ENCODE assay signal across 21 mouse cellular contexts in the genomic region with DNA sequence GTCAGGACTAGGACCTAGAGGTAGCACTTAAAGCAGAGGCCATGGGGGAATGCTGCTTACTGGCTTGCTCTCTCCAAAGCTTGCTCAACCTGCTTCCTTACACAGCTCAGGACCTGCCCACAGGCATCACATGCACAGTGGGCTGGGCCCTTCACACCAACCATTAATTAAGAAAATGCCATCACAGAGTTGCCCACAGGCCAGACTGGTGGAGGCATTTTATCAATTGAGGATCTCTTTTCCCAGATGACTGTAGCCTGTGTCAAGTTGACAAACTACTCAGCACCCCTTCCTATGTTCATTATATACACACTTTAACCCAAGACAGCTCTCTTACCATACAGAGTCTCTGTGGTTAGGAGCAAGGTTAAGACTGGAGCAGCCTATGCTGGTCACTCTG. TPM values are rescaled to one million over a fixed set of nuclear protein-coding genes. Genes with fewer than 3 reads are reported as not detected.
DNase-seq lines count a peak whose midpoint lies in the region; ATAC-seq and TF ChIP-seq lines count a peak whose summit lies in the region.
"Had no signal": no experiment of that assay in that cellular context is flagged by ENCODE, and none has a peak within 500 bp of the region (broad histone marks: within the 10 kb centered on the region; RNA-seq: fewer than 3 reads in every experiment).

No protein-coding gene starts in this region.

- TF ChIP-seq POLR2A in bone marrow macrophage, adult 2 months (IDR thresholded peaks at IDR 0.05; ENCODE audit: borderline replicate concordance, low read depth, low read length), result no peak

- H3K4me2 ChIP-seq in embryonic facial prominence, embryonic 15.5 days (replicated peaks), result no peak overlapping the region
- H3K4me2 ChIP-seq: embryonic facial prominence, embryonic 12.5 days; forebrain, embryonic 13.5 days; heart, embryonic 11.5 days; heart, embryonic 15.5 days; hindbrain, embryonic 14.5 days; intestine, embryonic 15.5 days had no signal

- H3K9ac ChIP-seq in embryonic facial prominence, embryonic 15.5 days, result no peak overlapping the region
- H3K9ac ChIP-seq: embryonic facial prominence, embryonic 12.5 days; forebrain, embryonic 13.5 days; heart, embryonic 15.5 days; hindbrain, embryonic 14.5 days; intestine, embryonic 15.5 days had no signal

- peak overlapping the region; percentile 89 for H3K27ac ChIP-seq in bone marrow macrophage, adult 2 months (ENCODE audit: insufficient read depth, low read depth, low read length)
- 0 out of 2 replicates have a peak overlapping the region, but pooled peaks have one; percentile 63 for H3K27ac ChIP-seq in embryonic facial prominence, embryonic 15.5 days (replicated peaks)
- H3K27ac ChIP-seq: forebrain, embryonic 13.5 days; heart, embryonic 15.5 days; hindbrain, embryonic 10.5 days; hindbrain, embryonic 14.5 days; intestine, embryonic 15.5 days had no signal

- no peaks in the 10 kb centered on the region for H3K27me3 ChIP-seq in embryonic facial prominence, embryonic 15.5 days
- H3K27me3 ChIP-seq: embryonic facial prominence, embryonic 12.5 days; forebrain, embryonic 13.5 days; heart, embryonic 15.5 days; intestine, embryonic 15.5 days had no signal

- intact Hi-C loops in heart, postnatal 10 days (cut with DNase I), result no loop called here

- no peak for TF ChIP-seq CTCF in bone marrow macrophage, adult 2 months (IDR thresholded peaks at IDR 0.05; ENCODE audit: low read depth, low read length)

- DNase-seq in heart, adult 11 months, result peak; percentile 54
- no peak for DNase-seq in heart, postnatal 10 days
- DNase-seq in cerebellum, adult 11-12 months, result no peak
- DNase-seq: adrenal gland, postnatal 14 days; cerebellum, adult 8-10 months; cerebellum, postnatal 14 days; embryo, embryonic 11 days; gastrocnemius, adult 2 months; gastrocnemius, postnatal 25 days had no signal

- H3K4me3 ChIP-seq in bone marrow macrophage, adult 2 months (ENCODE audit: insufficient read depth, low read length), result no peak overlapping the region
- no peak overlapping the region for H3K4me3 ChIP-seq in embryonic facial prominence, embryonic 15.5 days (replicated peaks)
- H3K4me3 ChIP-seq: embryonic facial prominence, embryonic 12.5 days; forebrain, embryonic 13.5 days; gastrocnemius, adult 2 months; heart, embryonic 15.5 days; hindbrain, embryonic 10.5 days; intestine, embryonic 15.5 days had no signal

- H3K4me1 ChIP-seq in bone marrow macrophage, adult 2 months (ENCODE audit: control insufficient read depth, insufficient read depth, low read length), result peaks cover 54% of the 10 kb centered on the region
- H3K4me1 ChIP-seq in embryonic facial prominence, embryonic 15.5 days, result peaks cover 48% of the 10 kb centered on the region

- H3K36me3 ChIP-seq in embryonic facial prominence, embryonic 15.5 days, result no peaks in the 10 kb centered on the region
- H3K36me3 ChIP-seq: embryonic facial prominence, embryonic 12.5 days; heart, embryonic 15.5 days; intestine, embryonic 15.5 days had no signal

- H3K9me3 ChIP-seq in embryonic facial prominence, embryonic 15.5 days (replicated peaks), result no peaks in the 10 kb centered on the region
- H3K9me3 ChIP-seq: embryonic facial prominence, embryonic 12.5 days; forebrain, embryonic 13.5 days; G1E; heart, embryonic 15.5 days; hindbrain, embryonic 10.5 days; intestine, embryonic 15.5 days had no signal

- no peak for ATAC-seq in embryonic facial prominence, embryonic 15.5 days (ENCODE audit: insufficient number of reproducible peaks, low FRiP score, low TSS enrichment, low read depth)
- no peak for ATAC-seq in megakaryocyte progenitor cell, adult 5-6 weeks (replicated peaks; ENCODE audit: poor library complexity)
- ATAC-seq: CD4-positive, CD25-positive, alpha-beta regulatory T cell, adult 4 months; forebrain, embryonic 13.5 days; intestine, embryonic 15.5 days had no signal

RNA-seq across cellular contexts. Expression of a gene that starts 4.2 kb away (rescaled TPM):
- 1 to 10 TPM; 8.0 to 9.1 TPM for total RNA-seq in heart, postnatal 10 days (2021)
- 80.6 and 83.5 TPM in 2 replicates for polyA plus RNA-seq in bone marrow macrophage, adult 2 months (2012; ENCODE audit: insufficient read depth, insufficient read length, missing spikeins)
- 8.0 and 8.2 TPM in 2 replicates for polyA plus RNA-seq in embryonic facial prominence, embryonic 15.5 days (2015; fragmentation: Nextera tagmentation; extraction: Ambion mirVana)
- 18.2 and 19.6 TPM in 2 replicates for total RNA-seq in megakaryocyte progenitor cell, adult 5-6 weeks (2015)
- total RNA-seq in megakaryocyte progenitor cell, adult 5-6 weeks (2017), result 22.1 and 24.2 TPM in 2 replicates
